Mouse (Mus musculus) heart, postnatal 0 days (tissue): ENCODE measurements around the gene Wwox. TPM values are rescaled to one million over a fixed set of nuclear protein-coding genes. Genes with fewer than 3 reads are reported as not detected.

Source experiments
- ATAC-seq: fragments of 200-750 bp; cut with Nextera tagmentation; 2 replicates; pipeline ENCODE4 v1.8.0; 2017; ENCODE audit warnings: low read depth, moderate number of reproducible peaks, moderate library complexity; ENCODE audit not compliant: insufficient read depth
- DNase-seq: peaks from one replicate; pipeline ENCODE4 v3.0.0-alpha.2; 2016; ENCODE audit warnings: low spot score
- H3K27ac ChIP-seq: fragments of 300-500 bp; sonication (generic); 2 replicates; pipeline ENCODE4 v1.5.1; 2014; ENCODE audit warnings: low read depth, mild to moderate bottlenecking
- H3K27me3 ChIP-seq: fragments of 300-500 bp; sonication (generic); 2 replicates; pipeline ENCODE4 v1.6.1; 2014; ENCODE audit warnings: low read length, mixed read lengths; ENCODE audit not compliant: control insufficient read depth, insufficient read depth
- H3K36me3 ChIP-seq: fragments of 300-500 bp; sonication (generic); replicated peaks from 2 replicates; pipeline ENCODE4 v1.6.1; 2014; ENCODE audit warnings: low read length, mixed read lengths; ENCODE audit not compliant: control insufficient read depth, insufficient read depth
- H3K4me1 ChIP-seq: fragments of 300-500 bp; sonication (generic); 2 replicates; pipeline ENCODE4 v1.6.1; 2014; ENCODE audit warnings: antibody characterized with exemption; ENCODE audit not compliant: control insufficient read depth, insufficient read depth
- H3K4me2 ChIP-seq: fragments of 300-500 bp; sonication (generic); 2 replicates; pipeline ENCODE4 v1.6.1; 2014; ENCODE audit warnings: low read depth, mild to moderate bottlenecking, low read length, moderate library complexity
- H3K4me3 ChIP-seq: fragments of 300-500 bp; sonication (generic); 2 replicates; pipeline ENCODE4 v1.5.1; 2014; ENCODE audit warnings: low read depth, low read length
- H3K9ac ChIP-seq: fragments of 300-500 bp; sonication (generic); replicated peaks from 2 replicates; pipeline ENCODE4 v1.6.1; 2014; ENCODE audit warnings: low read depth, low read length, mixed read lengths
- H3K9me3 ChIP-seq: fragments of 300-500 bp; sonication (generic); replicated peaks from 2 replicates; pipeline ENCODE4 v1.6.1; 2016; ENCODE audit warnings: low read length; ENCODE audit not compliant: control insufficient read depth
- CTCF ChIP-seq: IDR thresholded peaks from 2 replicates; pipeline ENCODE4 v1.5.1; 2016; ENCODE audit warnings: antibody characterized with exemption, control low read depth, low read depth
- EP300 ChIP-seq: IDR thresholded peaks from 2 replicates; pipeline ENCODE4 v1.6.1; 2016; ENCODE audit warnings: antibody characterized with exemption, low read depth
- WGBS: fragments of 180-500 bp; shearing (Covaris S2); extraction: QIAGEN DNeasy Blood & Tissue Kit; methylation state at CpG from one replicate; pipeline ENCODE4 v1.1.7; 2014; 5-methylcytosine and 5-hydroxymethylcytosine counted together
- polyA plus RNA-seq: library from polyadenylated mRNA; unstranded; fragments of >200 nt; fragmentation: Nextera tagmentation; extraction: Ambion mirVana; gene quantifications from 2 replicates; pipeline ENCODE4 v1.2.1, GENCODE M21; 2015
- total RNA-seq: library from RNA; depleted of rRNA; stranded (reverse); fragments of >200 nt; gene quantifications from 2 replicates; pipeline ENCODE4 v1.2.3, GENCODE M21; 2014; ENCODE audit warnings: low replicate concordance

Wwox gene
- total and polyA plus RNA-seq, 2 experiments from 2014 or later: 7.5 to 9.6 TPM

- no peak for ATAC-seq
- 68% methylated on average over 8 of the region's 8 CpGs for WGBS
- no peak overlapping the region for H3K4me2 ChIP-seq
Observed at GRCm38 (mm10) chr8:114561191-114561590, 121.7 kb downstream of the Wwox start.

GRCm38 (mm10) chr8:114562486-114562885, 123.0 kb downstream of the Wwox start:
- DNase-seq (no peak), ATAC-seq (no peak)
- H3K27me3 ChIP-seq: no peaks in the 10 kb centered on the region
- TF ChIP-seq EP300 (no peak), CTCF (no peak)
- H3K4me2 ChIP-seq: no peak overlapping the region
- no peak overlapping the region for H3K27ac ChIP-seq
- no peaks in the 10 kb centered on the region for H3K4me1 ChIP-seq
- H3K9ac ChIP-seq: no peak overlapping the region
- no peak overlapping the region for H3K4me3 ChIP-seq
- no peaks in the 10 kb centered on the region for H3K36me3 ChIP-seq
- WGBS: 91% methylated on average over 13 of the region's 13 CpGs
- no peaks in the 10 kb centered on the region for H3K9me3 ChIP-seq

More at GRCm38 (mm10) chr8:114561191-114561590, 121.7 kb downstream of the Wwox start:
- Histone ChIP-seq H3K9me3 (no peaks in the 10 kb centered on the region), H3K27me3 (no peaks in the 10 kb centered on the region), H3K4me1 (no peaks in the 10 kb centered on the region), H3K36me3 (no peaks in the 10 kb centered on the region), H3K9ac (no peak overlapping the region), H3K4me3 (no peak overlapping the region), H3K27ac (no peak overlapping the region)
- TF ChIP-seq EP300 (no peak), CTCF (no peak)
- DNase-seq: no peak

DNA sequence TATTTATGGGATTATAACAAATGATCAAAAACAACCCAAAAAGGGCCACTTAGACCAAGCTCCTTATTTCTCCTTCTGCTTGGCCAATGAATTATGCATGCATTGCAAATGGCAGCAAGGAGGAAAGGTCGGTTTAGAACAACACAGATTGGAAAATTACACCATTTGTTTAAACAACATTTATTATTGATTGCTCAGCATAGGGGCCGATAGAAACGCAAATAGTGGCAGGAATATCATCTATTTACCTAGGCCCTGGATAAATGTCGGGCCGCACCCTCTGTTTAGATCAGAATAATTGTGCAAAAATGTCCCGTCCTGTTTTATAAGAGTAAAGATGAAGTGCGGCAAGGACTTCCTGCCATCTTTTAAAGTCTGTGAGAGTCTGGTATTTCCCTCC, 123.9 kb downstream of the Wwox start:
- Histone ChIP-seq H3K27me3 (no peaks in the 10 kb centered on the region), H3K9me3 (no peaks in the 10 kb centered on the region), H3K4me3 (no peak overlapping the region), H3K4me1 (no peaks in the 10 kb centered on the region), H3K4me2 (no peak overlapping the region), H3K27ac (no peak overlapping the region), H3K36me3 (no peaks in the 10 kb centered on the region), H3K9ac (no peak overlapping the region)
- 89% methylated on average over 7 of the region's 7 CpGs for WGBS
- no peak for TF ChIP-seq EP300
- TF ChIP-seq CTCF: no peak
- no peak for ATAC-seq
- DNase-seq: no peak

DNA sequence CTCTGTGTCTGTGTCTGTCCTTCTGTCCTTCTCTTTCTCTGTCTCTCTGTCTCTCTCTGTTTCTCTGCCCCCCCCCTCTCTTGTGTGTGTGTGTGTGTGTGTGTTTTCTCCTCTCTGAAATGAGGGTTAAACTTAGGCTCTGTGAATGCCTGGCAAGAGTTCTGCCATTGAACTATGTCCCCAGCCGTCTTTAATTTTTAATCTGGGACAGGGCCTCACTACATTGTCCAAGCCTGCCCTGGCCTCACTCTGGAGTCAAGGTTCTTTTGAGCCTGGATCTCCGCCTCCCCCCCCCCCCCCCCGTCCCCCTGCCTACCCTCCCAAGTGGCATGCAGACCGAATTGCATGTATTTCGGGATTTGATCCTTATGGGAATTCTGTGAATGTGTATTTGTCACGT, 124.6 kb downstream of the Wwox start:
- Histone ChIP-seq H3K4me2 (no peak overlapping the region), H3K9me3 (no peaks in the 10 kb centered on the region), H3K4me3 (no peak overlapping the region), H3K9ac (no peak overlapping the region), H3K36me3 (no peaks in the 10 kb centered on the region), H3K27ac (no peak overlapping the region), H3K4me1 (no peaks in the 10 kb centered on the region), H3K27me3 (no peaks in the 10 kb centered on the region)
- DNase-seq (no peak), ATAC-seq (no peak)
- WGBS: 64% methylated on average over 6 of the region's 6 CpGs
- TF ChIP-seq EP300 (no peak), CTCF (no peak)

DNA sequence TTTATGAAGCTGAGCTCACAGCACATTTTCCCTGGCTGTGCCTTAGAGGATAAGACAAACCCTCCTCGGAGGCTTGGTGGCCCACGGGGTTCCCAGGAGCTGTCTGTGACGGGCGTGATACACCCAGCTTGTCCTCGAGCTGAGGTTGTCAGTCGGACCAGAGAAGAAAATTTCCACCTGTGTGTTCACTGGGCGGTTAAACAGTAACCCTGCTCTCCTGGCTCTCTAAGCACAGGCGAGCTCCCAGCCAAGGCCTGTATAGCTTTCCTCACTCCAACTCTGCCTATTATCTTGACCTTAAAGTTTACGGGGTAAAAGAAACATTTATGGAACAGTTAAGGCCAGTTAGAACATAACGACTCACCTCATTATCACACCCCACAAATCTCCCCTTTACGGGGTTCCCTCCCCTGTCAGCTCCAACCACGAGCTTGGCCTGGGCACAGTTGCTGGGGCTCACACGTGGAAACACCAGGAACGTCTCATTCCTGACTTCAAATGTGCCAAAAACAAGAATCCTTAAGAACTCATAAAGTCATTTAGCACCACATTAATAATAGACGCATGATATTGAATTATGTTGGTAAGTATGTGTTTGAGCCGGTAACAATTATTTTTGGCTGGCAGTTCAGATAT, 129.2 kb downstream of the Wwox start:
- no peak overlapping the region for H3K9ac ChIP-seq
- H3K27me3 ChIP-seq: no peaks in the 10 kb centered on the region
- no peak overlapping the region for H3K4me2 ChIP-seq
- ATAC-seq: no peak
- H3K36me3 ChIP-seq: no peaks in the 10 kb centered on the region
- no peak for TF ChIP-seq CTCF
- no peak for TF ChIP-seq EP300
- WGBS: 79% methylated on average over 16 of the region's 16 CpGs
- DNase-seq: no peak
- H3K4me3 ChIP-seq: no peak overlapping the region
- no peaks in the 10 kb centered on the region for H3K4me1 ChIP-seq
- no peak overlapping the region for H3K27ac ChIP-seq
- H3K9me3 ChIP-seq: no peaks in the 10 kb centered on the region
